Mouse (Mus musculus) pancreas, adult 10 weeks (tissue): ENCODE data around the gene T. TPM values are rescaled to one million over a fixed set of nuclear protein-coding genes. Genes with fewer than 3 reads are reported as not detected.

Experiments
- polyA plus RNA-seq: library from polyadenylated mRNA; stranded (reverse); fragments of 350-450 nt; fragmentation: Illumina TruSeq; extraction: RNeasy Lipid Tissue Mini Kit (QIAGEN cat#74804); gene quantifications from one replicate; pipeline ENCODE4 v1.2.3, GENCODE M21; 2015; ENCODE audit warnings: low read depth, low replicate concordance; ENCODE audit not compliant: insufficient read depth

Gene T
- polyA plus RNA-seq, result not detected

DNA sequence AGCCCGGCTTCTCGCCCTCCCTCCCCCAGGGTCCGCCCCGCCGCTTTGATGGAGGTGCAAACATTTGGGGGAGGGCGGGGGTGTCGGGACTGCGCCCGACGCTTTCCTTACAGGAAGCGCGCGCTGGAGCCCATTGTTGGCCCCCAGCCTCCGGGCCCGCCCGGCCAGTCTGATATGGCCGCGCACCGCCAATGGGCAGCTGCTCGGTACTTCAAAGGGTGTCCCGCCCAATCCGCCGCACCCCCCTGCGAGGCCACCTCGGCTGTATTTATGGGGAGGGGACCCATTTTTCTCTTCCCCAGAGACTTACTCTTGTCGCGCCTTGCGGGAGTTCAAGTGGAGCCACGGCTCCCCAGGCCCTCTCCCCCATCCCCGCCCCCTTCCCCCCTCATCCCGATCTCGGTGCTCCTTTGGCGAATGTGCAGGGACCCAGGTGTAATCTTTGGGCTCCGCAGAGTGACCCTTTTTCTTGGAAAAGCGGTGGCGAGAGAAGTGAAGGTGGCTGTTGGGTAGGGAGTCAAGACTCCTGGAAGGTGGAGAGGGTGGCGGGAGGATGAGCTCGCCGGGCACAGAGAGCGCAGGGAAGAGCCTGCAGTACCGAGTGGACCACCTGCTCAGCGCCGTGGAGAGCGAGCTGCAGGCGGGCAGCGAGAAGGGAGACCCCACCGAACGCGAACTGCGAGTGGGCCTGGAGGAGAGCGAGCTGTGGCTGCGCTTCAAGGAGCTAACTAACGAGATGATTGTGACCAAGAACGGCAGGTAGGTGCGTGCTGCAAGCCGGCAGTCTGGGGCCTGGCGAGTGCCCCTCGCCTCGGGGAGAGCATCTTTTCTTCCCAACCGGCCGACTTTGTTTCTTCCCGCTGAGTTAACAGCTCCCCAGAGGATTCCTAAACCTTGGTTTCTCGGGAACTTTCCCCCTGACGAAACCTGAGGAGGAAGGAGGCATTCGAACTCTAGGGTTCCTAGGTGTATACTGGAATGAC, at the start of gene T:
TSS of gene T (plus strand) at position 446 of the 983 bp plus-strand sequence.

Other genes with a start within 250 kb of the T start
- not detected for gene Ccr6, start 198.4 kb upstream of the T start, polyA plus RNA-seq
- 28.0 TPM for gene Mpc1, start 151.5 kb upstream of the T start, polyA plus RNA-seq
- 15.8 TPM for gene Sft2d1, start 123.3 kb upstream of the T start, polyA plus RNA-seq
- not detected for gene Prr18, start 97.0 kb upstream of the T start, polyA plus RNA-seq
- 1.6 TPM for gene T2, start 78.4 kb upstream of the T start, polyA plus RNA-seq
- 1.1 TPM for gene Pde10a, start 90.9 kb downstream of the T start, polyA plus RNA-seq
- not detected for gene Gm17087, start 132.5 kb downstream of the T start, polyA plus RNA-seq